Mouse (Mus musculus) embryonic facial prominence, embryonic 10.5 days (tissue): ENCODE results near the gene Upk2. TPM values are rescaled to one million over a fixed set of nuclear protein-coding genes. Genes with fewer than 3 reads are reported as not detected.

Experiments
- DNase-seq: peaks from one replicate; pipeline ENCODE4 v3.0.0-alpha.2; 2017; ENCODE audit warnings: low spot score
- H3K27ac ChIP-seq: fragments of 300-500 bp; sonication (generic); replicated peaks from 2 replicates; pipeline ENCODE4 v1.5.1; 2016; ENCODE audit warnings: mild to moderate bottlenecking
- H3K27me3 ChIP-seq: fragments of 300-500 bp; sonication (generic); replicated peaks from 2 replicates; pipeline ENCODE4 v1.6.1; 2016; ENCODE audit warnings: low read depth, mild to moderate bottlenecking; ENCODE audit not compliant: poor library complexity, severe bottlenecking
- H3K36me3 ChIP-seq: fragments of 300-500 bp; sonication (generic); replicated peaks from 2 replicates; pipeline ENCODE4 v1.6.1; 2016; ENCODE audit warnings: mild to moderate bottlenecking, moderate library complexity
- H3K4me1 ChIP-seq: fragments of 300-500 bp; sonication (generic); 2 replicates; pipeline ENCODE4 v1.6.1; 2016
- H3K4me3 ChIP-seq: fragments of 300-500 bp; sonication (generic); 2 replicates; pipeline ENCODE4 v1.5.1; 2016; ENCODE audit warnings: mild to moderate bottlenecking, moderate library complexity
- H3K9me3 ChIP-seq: fragments of 300-500 bp; sonication (generic); 2 replicates; pipeline ENCODE4 v1.6.1; 2016; ENCODE audit warnings: mild to moderate bottlenecking
- WGBS: fragments of 180-500 bp; shearing (Covaris S2); methylation state at CpG from one replicate; pipeline ENCODE4 v1.1.7; 2016; 5-methylcytosine and 5-hydroxymethylcytosine counted together
- polyA plus RNA-seq: library from polyadenylated mRNA; unstranded; fragments of >200 nt; fragmentation: Nextera tagmentation; extraction: Ambion mirVana; gene quantifications from 2 replicates; pipeline ENCODE4 v1.2.1, GENCODE M21; 2016

Gene Upk2
- polyA plus RNA-seq, 1 experiment from 2014 or later, result 0.59 TPM

- DNase-seq, result no peak
- Histone ChIP-seq H3K27me3 (no peaks in the 10 kb centered on the region), H3K9me3 (no peaks in the 10 kb centered on the region), H3K36me3 (0 out of 2 replicates have a peak, but pooled peaks cover 7% of the 10 kb centered on the region), H3K4me3 (peak overlapping the region; percentile 93), H3K27ac (peak overlapping the region; percentile 96), H3K4me1 (peaks cover 86% of the 10 kb centered on the region)
- WGBS, result 29% methylated on average over 14 of the region's 14 CpGs
These were observed 30.9 kb upstream of the Upk2 start for GRCm38 (mm10) chr9:44485516-44486161.

DNA sequence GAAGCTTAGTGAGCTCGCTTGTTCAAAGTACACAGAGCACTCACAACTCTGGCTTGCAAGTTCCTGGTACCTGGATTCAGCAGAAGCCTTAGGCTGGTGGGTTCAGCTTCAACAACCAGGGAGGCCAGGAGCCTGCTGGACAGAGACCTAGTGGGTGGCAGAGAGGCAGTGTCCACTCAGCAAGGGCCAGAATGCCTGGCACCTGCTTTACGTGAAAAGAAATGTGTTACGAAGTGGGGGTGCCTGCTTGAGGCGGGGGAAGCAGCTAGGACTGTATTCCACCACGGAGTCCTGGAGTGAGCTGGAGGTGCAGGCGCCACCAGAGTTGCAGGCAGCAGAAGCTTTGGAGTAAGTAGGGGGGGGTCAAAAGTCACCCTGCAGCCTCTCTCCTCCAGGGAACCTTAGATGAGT, 30.3 kb upstream of the Upk2 start:
- Histone ChIP-seq H3K4me3 (peak overlapping the region; percentile 93), H3K36me3 (0 out of 2 replicates have a peak, but pooled peaks cover 7% of the 10 kb centered on the region), H3K4me1 (peaks cover 85% of the 10 kb centered on the region), H3K9me3 (no peaks in the 10 kb centered on the region), H3K27me3 (no peaks in the 10 kb centered on the region), H3K27ac (peak overlapping the region; percentile 96)
- no peak for DNase-seq
- 30% methylated on average over 6 of the region's 6 CpGs for WGBS

- DNase-seq, result no peak
- Histone ChIP-seq H3K36me3 (0 out of 2 replicates have a peak, but pooled peaks cover 7% of the 10 kb centered on the region), H3K4me1 (peaks cover 85% of the 10 kb centered on the region), H3K4me3 (peak overlapping the region; percentile 93), H3K27ac (peak overlapping the region; percentile 96), H3K27me3 (no peaks in the 10 kb centered on the region), H3K9me3 (no peaks in the 10 kb centered on the region)
- 31% methylated on average over 7 of the region's 7 CpGs for WGBS
These were observed 29.7 kb upstream of the Upk2 start for GRCm38 (mm10) chr9:44484311-44485104.

- no peaks in the 10 kb centered on the region for H3K9me3 ChIP-seq
- peak; percentile 81 for DNase-seq
- H3K27ac ChIP-seq, result peak overlapping the region; percentile 96
- no peaks in the 10 kb centered on the region for H3K27me3 ChIP-seq
- under 1% methylated on average over 12 of the region's 12 CpGs for WGBS
- 0 out of 2 replicates have a peak, but pooled peaks cover 7% of the 10 kb centered on the region for H3K36me3 ChIP-seq
- H3K4me3 ChIP-seq, result peak overlapping the region; percentile 93
- peaks cover 83% of the 10 kb centered on the region for H3K4me1 ChIP-seq
These were observed 28.8 kb upstream of the Upk2 start for GRCm38 (mm10) chr9:44483510-44484044.

DNA sequence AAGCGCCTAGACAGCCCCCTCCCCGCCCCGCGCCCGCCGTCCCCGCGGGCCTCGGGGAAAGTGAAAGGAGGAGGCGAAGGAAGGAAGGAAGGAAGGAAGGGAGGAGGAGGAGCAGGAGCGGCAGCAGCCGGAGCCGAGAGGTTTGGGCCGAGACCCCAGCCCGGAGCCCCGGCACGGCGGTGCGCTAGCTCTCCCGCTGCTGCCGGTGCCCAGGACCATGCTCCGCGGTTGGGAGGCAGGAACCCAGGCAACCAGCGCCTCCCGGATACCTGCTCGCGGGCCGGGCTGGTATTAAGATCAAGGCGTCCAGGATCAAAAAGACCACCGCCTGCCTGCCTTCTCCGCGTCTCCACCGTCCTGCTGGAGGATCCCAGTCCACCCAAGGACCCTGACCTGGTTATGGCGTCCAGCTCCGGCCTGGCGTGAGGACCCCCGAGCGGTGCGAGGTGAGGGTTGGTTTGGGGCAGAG, 28.3 kb upstream of the Upk2 start:
- peak overlapping the region; percentile 96 for H3K27ac ChIP-seq
- under 1% methylated on average over 39 of the region's 39 CpGs for WGBS
- H3K27me3 ChIP-seq, result no peaks in the 10 kb centered on the region
- H3K4me1 ChIP-seq, result peaks cover 83% of the 10 kb centered on the region
- peak; percentile 47 for DNase-seq
- H3K36me3 ChIP-seq, result 0 out of 2 replicates have a peak, but pooled peaks cover 7% of the 10 kb centered on the region
- H3K4me3 ChIP-seq, result peak overlapping the region; percentile 93
- H3K9me3 ChIP-seq, result no peaks in the 10 kb centered on the region

GRCm38 (mm10) chr9:44482552-44482951, 27.8 kb upstream of the Upk2 start, which contains the start of gene Bcl9l:
Gene Bcl9l, plus strand, starts transcription at chr9:44482825.
- under 1% methylated on average over 31 of the region's 31 CpGs for WGBS
- peak; percentile 98 for DNase-seq
- no peaks in the 10 kb centered on the region for H3K9me3 ChIP-seq
- H3K4me1 ChIP-seq, result peaks cover 83% of the 10 kb centered on the region
- H3K36me3 ChIP-seq, result 0 out of 2 replicates have a peak, but pooled peaks cover 7% of the 10 kb centered on the region
- no peaks in the 10 kb centered on the region for H3K27me3 ChIP-seq
- H3K4me3 ChIP-seq, result peak within 1 kb of the TSS; percentile 93
- peak within 1 kb of the TSS; percentile 96 for H3K27ac ChIP-seq

DNA sequence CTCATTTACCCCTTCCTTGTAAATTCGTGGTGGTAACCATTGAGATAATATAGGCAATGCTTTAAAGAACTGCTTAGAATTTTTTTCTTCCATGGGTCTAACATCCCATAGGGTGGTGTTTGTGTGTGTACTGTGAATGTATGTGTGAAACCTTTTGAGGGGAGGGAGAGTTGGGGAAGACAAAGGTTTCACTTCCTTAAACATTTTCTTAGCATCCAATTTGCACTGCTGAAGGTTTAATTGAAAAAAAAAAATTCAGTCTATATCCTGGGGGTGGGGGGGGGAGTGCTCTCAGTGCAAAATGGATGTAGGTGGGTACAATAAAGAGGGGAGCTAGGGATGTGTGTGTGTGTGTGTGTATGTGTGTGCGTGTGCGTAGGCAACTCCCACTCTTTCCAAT, 27.3 kb upstream of the Upk2 start:
- peak overlapping the region; percentile 96 for H3K27ac ChIP-seq
- H3K9me3 ChIP-seq, result no peaks in the 10 kb centered on the region
- no peak for DNase-seq
- H3K36me3 ChIP-seq, result 0 out of 2 replicates have a peak, but pooled peaks cover 7% of the 10 kb centered on the region
- peaks cover 3% of the 10 kb centered on the region; the same call in 1 of the 2 replicates for H3K27me3 ChIP-seq
- H3K4me3 ChIP-seq, result peak overlapping the region; percentile 93
- H3K4me1 ChIP-seq, result peaks cover 83% of the 10 kb centered on the region
- 8% methylated on average over 3 of the region's 3 CpGs for WGBS

- DNase-seq, result peak; percentile 87
- WGBS, result under 1% methylated on average over 26 of the region's 26 CpGs
- Histone ChIP-seq H3K27me3 (peaks cover 11% of the 10 kb centered on the region), H3K4me1 (peaks cover 61% of the 10 kb centered on the region), H3K9me3 (no peaks in the 10 kb centered on the region), H3K27ac (peak overlapping the region; percentile 96), H3K4me3 (peak overlapping the region; percentile 74), H3K36me3 (no peaks in the 10 kb centered on the region)
These were observed 25.1 kb upstream of the Upk2 start for GRCm38 (mm10) chr9:44479628-44480428.

GRCm38 (mm10) chr9:44478959-44479605, 24.3 kb upstream of the Upk2 start:
- DNase-seq, result peak; percentile 95
- under 1% methylated on average over 29 of the region's 29 CpGs for WGBS
- H3K4me1 ChIP-seq, result peaks cover 53% of the 10 kb centered on the region
- no peaks in the 10 kb centered on the region for H3K36me3 ChIP-seq
- no peaks in the 10 kb centered on the region for H3K9me3 ChIP-seq
- H3K27me3 ChIP-seq, result peaks cover 11% of the 10 kb centered on the region
- peak overlapping the region; percentile 96 for H3K27ac ChIP-seq
- H3K4me3 ChIP-seq, result peak overlapping the region; percentile 74

DNA sequence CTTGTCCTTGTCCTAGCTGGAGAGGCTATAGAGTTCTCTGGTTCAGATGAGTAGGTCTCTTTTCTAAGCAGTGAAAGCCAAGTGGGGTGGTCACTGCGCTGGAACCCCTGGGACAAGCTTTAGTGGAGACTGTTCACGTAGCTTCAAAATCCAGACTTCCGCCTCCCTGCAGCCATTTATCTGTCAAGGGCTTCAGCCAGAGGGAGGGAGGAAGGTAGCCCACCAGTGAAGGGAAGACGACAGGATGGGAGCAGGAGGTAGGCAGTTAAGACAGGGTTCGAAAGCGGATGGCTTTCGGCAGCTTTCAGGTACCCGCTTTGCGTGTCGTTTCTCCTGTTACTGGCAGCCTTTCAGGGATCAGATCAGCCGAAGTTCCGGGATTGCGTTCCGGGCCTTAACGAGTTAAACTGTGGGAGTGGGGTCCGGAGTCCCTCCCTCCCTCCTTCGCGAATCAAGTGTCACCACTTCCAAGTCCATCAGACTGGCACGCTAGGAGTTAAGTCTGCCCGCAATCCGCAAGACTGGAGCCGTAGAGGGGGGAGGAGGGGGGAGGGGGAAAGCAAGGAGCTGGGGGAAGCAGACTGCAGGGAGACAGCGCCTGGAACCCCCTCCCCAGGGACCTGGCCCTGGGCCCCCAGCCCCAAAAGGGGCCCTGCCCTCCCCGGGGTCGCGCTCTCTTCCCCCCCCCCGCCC, 23.6 kb upstream of the Upk2 start:
- peaks cover 46% of the 10 kb centered on the region for H3K4me1 ChIP-seq
- H3K27ac ChIP-seq, result peak overlapping the region; percentile 96
- H3K9me3 ChIP-seq, result no peaks in the 10 kb centered on the region
- WGBS, result under 1% methylated on average over 24 of the region's 27 CpGs
- no peaks in the 10 kb centered on the region for H3K36me3 ChIP-seq
- peaks cover 11% of the 10 kb centered on the region for H3K27me3 ChIP-seq
- peak overlapping the region; percentile 74 for H3K4me3 ChIP-seq
- DNase-seq, result peak; percentile 95
